In genomic region chr4:62306301-62306700, GRCm38 (mm10) we compare ENCODE assay signal across 26 mouse cellular contexts.
"Had no signal": no experiment of that assay in that cellular context is flagged by ENCODE, and none has a peak within 500 bp of the region (broad histone marks: within the 10 kb centered on the region; RNA-seq: fewer than 3 reads in every experiment).

No protein-coding gene starts in this region.

- H3K4me3 ChIP-seq: gastrocnemius, adult 2 months; heart, adult 2 months; heart, embryonic 10.5 days; heart, embryonic 12.5 days; hindbrain, embryonic 10.5 days; hindbrain, embryonic 12.5 days; intestine, embryonic 15.5 days; layer of hippocampus, adult 2 months; left cerebral cortex, adult 2 months; limb, embryonic 13.5 days; limb, embryonic 15.5 days; liver, embryonic 12.5 days had no signal

- H3K27me3 ChIP-seq: heart, embryonic 12.5 days; hindbrain, embryonic 12.5 days; intestine, embryonic 15.5 days; limb, embryonic 13.5 days; limb, embryonic 15.5 days; liver, embryonic 12.5 days had no signal

- H3K4me1 ChIP-seq: heart, embryonic 10.5 days; heart, embryonic 12.5 days; hindbrain, embryonic 10.5 days; hindbrain, embryonic 12.5 days; intestine, embryonic 15.5 days; limb, embryonic 13.5 days; limb, embryonic 15.5 days; liver, embryonic 12.5 days had no signal

- H3K9me3 ChIP-seq: heart, embryonic 10.5 days; heart, embryonic 12.5 days; hindbrain, embryonic 10.5 days; hindbrain, embryonic 12.5 days; intestine, embryonic 15.5 days; limb, embryonic 13.5 days; limb, embryonic 15.5 days; liver, embryonic 12.5 days had no signal

- ATAC-seq: inflammation-experienced regulatory T-cells, adult 6 months; intestine, embryonic 15.5 days; intestine, postnatal 0 days; liver, embryonic 12.5 days had no signal

- H3K4me2 ChIP-seq: heart, embryonic 12.5 days; hindbrain, embryonic 12.5 days; hindbrain, embryonic 14.5 days; intestine, embryonic 15.5 days; limb, embryonic 13.5 days; limb, embryonic 15.5 days; liver, embryonic 12.5 days had no signal

- DNase-seq: gastrocnemius, adult 2 months; gastrocnemius, postnatal 10 days; gastrocnemius, postnatal 25 days; heart, adult 2 months; heart, postnatal 10 days; heart, postnatal 4 days; kidney, adult 18-20 months; kidney, adult 8-10 months; kidney, postnatal 10 days; kidney, postnatal 25 days; kidney, postnatal 4 days; left cerebral cortex, postnatal 4 days had no signal

- H3K9ac ChIP-seq: heart, embryonic 12.5 days; hindbrain, embryonic 12.5 days; hindbrain, embryonic 14.5 days; intestine, embryonic 15.5 days; limb, embryonic 13.5 days; limb, embryonic 15.5 days; liver, embryonic 12.5 days; liver, embryonic 14.5 days had no signal

- H3K27ac ChIP-seq: gastrocnemius, adult 2 months; heart, adult 2 months; heart, embryonic 10.5 days; hindbrain, embryonic 10.5 days; hindbrain, embryonic 12.5 days; hindbrain, embryonic 14.5 days; intestine, embryonic 15.5 days; layer of hippocampus, adult 2 months; left cerebral cortex, adult 2 months; limb, embryonic 13.5 days; limb, embryonic 15.5 days; liver, embryonic 12.5 days; liver, embryonic 14.5 days had no signal
